Mouse (Mus musculus) bone marrow, adult 2 months (tissue): ENCODE measurements around the gene Pkd1l2.

Experiments
- CTCF ChIP-seq: fragments of 200-500 bp; IDR thresholded peaks from 2 replicates; pipeline ENCODE4 v1.5.1; 2011; ENCODE audit warnings: low read length, control low read depth; ENCODE audit not compliant: control insufficient read depth, insufficient read depth
- POLR2A ChIP-seq: fragments of 200-500 bp; IDR thresholded peaks from 2 replicates; pipeline ENCODE4 v1.6.1; 2011; ENCODE audit warnings: low read depth, mild to moderate bottlenecking, control low read depth, low read length, borderline replicate concordance; ENCODE audit not compliant: control insufficient read depth

- TF ChIP-seq CTCF: no peak
- no peak for TF ChIP-seq POLR2A
Measured at GRCm38 (mm10) chr8:117015670-117016069, 66.6 kb downstream of the Pkd1l2 start.
